Mouse (Mus musculus) intestine, embryonic 15.5 days (tissue): ENCODE measurements around the gene Fbxw27. TPM values are rescaled to one million over a fixed set of nuclear protein-coding genes. Genes with fewer than 3 reads are reported as not detected.
"Not testable (repeated sequence)": the region's sequence is repeated elsewhere in the genome, so short reads cannot be mapped to it uniquely, and the experiment has no call there.

Experiments
- ATAC-seq: fragments of 200-750 bp; cut with Nextera tagmentation; 2 replicates; pipeline ENCODE4 v1.8.0; 2017; ENCODE audit warnings: moderate TSS enrichment, moderate library complexity
- H3K27ac ChIP-seq: fragments of 300-500 bp; sonication (generic); 2 replicates; pipeline ENCODE4 v1.5.1; 2015; ENCODE audit warnings: mild to moderate bottlenecking, inconsistent platforms
- H3K27me3 ChIP-seq: fragments of 300-500 bp; sonication (generic); replicated peaks from 2 replicates; pipeline ENCODE4 v1.6.1; 2015; ENCODE audit warnings: inconsistent platforms
- H3K36me3 ChIP-seq: fragments of 300-500 bp; sonication (generic); 2 replicates; pipeline ENCODE4 v1.6.1; 2015; ENCODE audit warnings: inconsistent platforms
- H3K4me1 ChIP-seq: fragments of 300-500 bp; sonication (generic); replicated peaks from 2 replicates; pipeline ENCODE4 v1.6.1; 2015; ENCODE audit warnings: inconsistent platforms
- H3K4me2 ChIP-seq: fragments of 300-500 bp; sonication (generic); replicated peaks from 2 replicates; pipeline ENCODE4 v1.6.1; 2015; ENCODE audit warnings: mild to moderate bottlenecking, inconsistent platforms
- H3K4me3 ChIP-seq: fragments of 300-500 bp; sonication (generic); replicated peaks from 2 replicates; pipeline ENCODE4 v1.5.1; 2015; ENCODE audit warnings: inconsistent platforms
- H3K9ac ChIP-seq: fragments of 300-500 bp; sonication (generic); 2 replicates; pipeline ENCODE4 v1.6.1; 2015; ENCODE audit warnings: inconsistent platforms
- H3K9me3 ChIP-seq: fragments of 300-500 bp; sonication (generic); 2 replicates; pipeline ENCODE4 v1.6.1; 2016; ENCODE audit warnings: inconsistent platforms
- WGBS: fragments of 180-500 bp; shearing (Covaris S2); methylation state at CpG from one replicate; pipeline ENCODE4 v1.1.7; 2015; 5-methylcytosine and 5-hydroxymethylcytosine counted together
- polyA plus RNA-seq: library from polyadenylated mRNA; unstranded; fragments of >200 nt; fragmentation: Nextera tagmentation; extraction: Ambion mirVana; gene quantifications from 2 replicates; pipeline ENCODE4 v1.2.1, GENCODE M21; 2015

The Fbxw27 gene
- not detected in 2 replicates for polyA plus RNA-seq

DNA sequence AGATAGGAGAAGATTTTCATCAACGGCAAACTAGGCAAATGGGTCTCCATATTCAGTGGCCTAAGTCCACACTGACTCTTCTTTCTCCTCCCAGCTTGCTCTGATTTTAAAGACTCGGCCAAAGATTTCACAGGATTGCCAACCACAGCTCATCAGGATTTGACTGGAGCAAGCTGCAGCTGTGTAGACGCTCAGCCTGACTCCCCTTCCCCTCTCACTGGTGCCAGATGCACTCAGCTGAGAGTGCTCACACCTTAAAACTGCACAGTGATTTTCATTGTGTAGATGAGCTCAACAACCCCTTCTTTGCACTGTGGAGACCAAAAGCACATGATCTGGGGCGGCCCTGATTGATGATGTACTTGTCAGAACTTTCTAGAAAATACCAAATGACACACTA lies at the start of gene Fbxw27:
Fbxw27 (minus strand) TSS at position 101 of the 400 bp plus-strand sequence.
- not testable (repeated sequence) for H3K4me2 ChIP-seq, H3K9me3 ChIP-seq, H3K9ac ChIP-seq, ATAC-seq, H3K27me3 ChIP-seq, H3K36me3 ChIP-seq, H3K4me1 ChIP-seq, H3K27ac ChIP-seq, H3K4me3 ChIP-seq
- WGBS = 84% methylated on average over 4 of the region's 4 CpGs

DNA sequence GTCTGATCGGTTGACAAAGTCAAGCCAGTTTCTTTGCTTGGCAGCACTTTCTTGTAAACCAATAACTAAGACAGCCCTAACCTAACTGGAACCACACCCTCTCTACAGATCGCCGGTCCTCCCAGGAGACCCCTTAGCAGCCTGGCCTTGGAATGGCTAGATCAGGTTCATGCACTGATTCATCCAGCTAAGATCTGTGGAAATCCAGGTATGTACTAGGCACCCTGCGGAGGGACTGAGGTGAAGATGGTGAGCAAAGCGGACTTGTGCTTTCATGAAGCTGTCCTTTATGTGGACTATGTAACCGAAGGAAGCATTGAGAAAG lies 42.6 kb upstream of the Fbxw27 start:
- H3K4me1 ChIP-seq = peaks cover 4% of the 10 kb centered on the region
- peak overlapping the region; percentile 90 for H3K4me2 ChIP-seq
- no peaks in the 10 kb centered on the region for H3K9me3 ChIP-seq
- no peaks in the 10 kb centered on the region for H3K27me3 ChIP-seq
- H3K36me3 ChIP-seq = no peaks in the 10 kb centered on the region
- H3K4me3 ChIP-seq = peak overlapping the region; percentile 54
- H3K27ac ChIP-seq = no peak overlapping the region
- H3K9ac ChIP-seq = peak overlapping the region; percentile 56
- ATAC-seq = peak; percentile 65
- 6% methylated on average over 6 of the region's 6 CpGs for WGBS

DNA sequence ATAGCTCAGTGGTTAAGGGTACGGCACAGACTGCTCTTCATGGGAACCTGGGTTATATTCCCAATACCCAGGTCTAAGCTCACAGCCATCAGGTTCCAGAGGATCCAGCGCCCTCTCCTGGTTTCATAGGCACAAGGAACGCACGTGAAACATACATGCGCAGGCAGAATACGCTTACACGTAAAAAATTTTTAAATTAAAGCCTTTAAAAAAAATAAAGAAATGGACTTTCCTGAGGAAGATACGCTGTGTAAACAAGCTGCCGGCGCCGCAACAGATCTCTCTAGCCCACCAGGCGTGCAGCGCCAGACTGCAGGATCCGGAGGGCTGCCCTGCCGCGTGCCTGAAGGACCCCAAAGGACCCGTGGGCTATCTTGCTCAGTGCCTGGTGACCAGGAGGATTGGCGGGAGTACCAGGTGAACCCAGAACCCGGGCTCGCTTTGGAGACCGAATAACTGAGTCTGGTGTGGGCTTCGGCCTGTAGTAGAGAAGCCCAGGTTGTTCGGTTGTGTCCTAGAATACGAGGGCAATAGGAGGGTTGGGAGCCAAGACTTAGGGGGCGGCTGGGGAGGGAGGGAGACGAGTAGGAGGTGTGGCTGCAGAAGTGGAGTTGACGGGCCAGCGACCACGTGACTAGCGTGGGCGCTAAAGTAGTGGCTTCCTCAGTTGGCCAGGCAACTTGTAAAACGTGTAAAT lies 42.1 kb upstream of the Fbxw27 start, which contains the start of gene Nme6:
Nme6 (plus strand) TSS at position 359 of the 697 bp plus-strand sequence.
- H3K27ac ChIP-seq = peak within 1 kb of the TSS; percentile 61
- peak within 1 kb of the TSS; percentile 54 for H3K4me3 ChIP-seq
- H3K9me3 ChIP-seq = no peaks in the 10 kb centered on the region
- H3K4me1 ChIP-seq = peaks cover 4% of the 10 kb centered on the region
- H3K36me3 ChIP-seq = no peaks in the 10 kb centered on the region
- H3K27me3 ChIP-seq = no peaks in the 10 kb centered on the region
- peak; percentile 99 for ATAC-seq
- peak within 1 kb of the TSS; percentile 90 for H3K4me2 ChIP-seq
- peak within 1 kb of the TSS; percentile 56 for H3K9ac ChIP-seq
- under 1% methylated on average over 32 of the region's 32 CpGs for WGBS

DNA sequence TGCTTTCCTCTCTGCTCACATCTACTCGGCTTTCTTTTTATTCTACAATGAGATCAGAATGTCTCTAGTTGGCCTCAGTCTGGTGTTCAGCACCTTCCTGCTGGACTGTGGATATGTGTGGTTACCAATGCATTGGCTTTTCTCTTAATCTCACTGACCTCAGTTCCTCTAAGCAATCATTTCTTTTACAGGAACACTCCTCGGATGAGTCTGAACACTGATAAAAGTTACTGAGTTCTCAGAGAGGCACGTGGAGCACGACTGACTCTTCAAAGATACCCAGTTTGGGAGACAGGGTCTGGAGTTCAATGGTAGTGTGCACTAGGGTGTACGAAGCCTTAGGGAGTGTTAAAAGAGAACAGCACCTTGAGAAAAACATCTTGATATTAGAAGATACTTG lies 35.7 kb upstream of the Fbxw27 start:
- ATAC-seq = no peak
- WGBS = 71% methylated on average over 5 of the region's 5 CpGs
- Histone ChIP-seq H3K4me3 (no peak overlapping the region), H3K9me3 (no peaks in the 10 kb centered on the region), H3K27me3 (no peaks in the 10 kb centered on the region), H3K9ac (no peak overlapping the region), H3K36me3 (no peaks in the 10 kb centered on the region), H3K4me2 (no peak overlapping the region), H3K4me1 (no peaks in the 10 kb centered on the region), H3K27ac (no peak overlapping the region)

DNA sequence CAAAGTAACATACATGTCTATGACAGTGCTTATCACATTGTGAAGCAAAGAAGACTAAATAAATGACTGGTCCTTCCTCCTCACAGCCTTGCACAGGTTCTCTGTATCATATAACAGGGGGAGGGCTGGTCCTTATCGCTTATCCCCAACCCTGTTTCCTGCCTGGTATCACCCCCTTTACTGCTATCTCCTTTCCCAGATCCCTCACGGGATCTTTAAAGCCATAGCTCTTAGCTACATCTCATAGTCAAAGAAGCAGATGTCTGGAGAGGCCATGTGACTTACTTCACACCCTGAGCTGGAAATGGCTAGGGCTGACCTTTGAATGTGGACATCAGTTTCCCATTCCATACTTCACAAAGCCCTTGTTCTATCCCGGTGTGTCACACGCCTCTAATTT lies 35.3 kb upstream of the Fbxw27 start:
- Histone ChIP-seq H3K36me3 (no peaks in the 10 kb centered on the region), H3K27ac (no peak overlapping the region), H3K9ac (no peak overlapping the region), H3K9me3 (no peaks in the 10 kb centered on the region), H3K4me1 (no peaks in the 10 kb centered on the region), H3K4me2 (no peak overlapping the region), H3K4me3 (no peak overlapping the region), H3K27me3 (no peaks in the 10 kb centered on the region)
- 66% methylated on average over 4 of the region's 4 CpGs for WGBS
- ATAC-seq = no peak

DNA sequence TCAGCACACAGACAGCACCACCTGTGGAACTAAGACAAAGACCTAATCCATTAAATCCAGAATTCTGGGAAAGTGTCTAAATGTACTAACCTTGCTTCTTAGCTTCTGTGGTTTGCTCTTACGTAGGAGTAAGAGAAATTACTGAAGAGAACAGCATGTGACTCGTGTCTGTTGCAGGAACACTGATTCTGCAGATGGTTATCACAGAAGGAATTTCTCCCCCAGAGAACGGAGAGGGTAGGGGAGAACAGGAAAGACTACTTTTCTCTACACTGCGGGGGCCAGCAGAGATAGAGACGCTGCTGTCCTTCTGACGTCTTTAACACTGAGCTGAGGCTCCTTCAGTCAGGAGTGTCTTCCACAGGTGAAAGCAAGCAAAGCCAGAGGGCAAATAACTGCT lies 25.9 kb upstream of the Fbxw27 start:
- 48% methylated on average over 6 of the region's 6 CpGs for WGBS

DNA sequence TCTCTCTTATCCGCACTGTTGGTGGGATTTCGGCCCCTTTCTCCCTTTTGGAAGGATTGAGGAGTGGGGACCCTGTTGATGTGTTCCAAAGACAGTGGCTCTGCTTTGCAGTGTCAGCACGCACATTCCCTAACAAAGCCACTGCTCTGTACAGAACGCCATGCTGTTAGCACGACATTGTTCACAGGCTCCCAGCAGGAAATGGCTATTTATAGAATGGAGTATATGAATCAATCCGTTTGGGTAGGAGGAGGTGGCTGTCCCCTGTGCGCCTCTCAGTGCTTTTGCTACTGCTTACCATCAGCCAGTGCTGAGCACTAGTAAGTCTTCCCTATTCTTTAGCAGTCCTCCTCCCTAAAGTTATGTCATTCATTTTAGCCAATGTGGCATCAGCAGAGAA lies 23.0 kb upstream of the Fbxw27 start:
- no peaks in the 10 kb centered on the region for H3K27me3 ChIP-seq
- H3K4me2 ChIP-seq = no peak overlapping the region
- H3K27ac ChIP-seq = no peak overlapping the region
- H3K36me3 ChIP-seq = no peaks in the 10 kb centered on the region
- WGBS = 54% methylated on average over 7 of the region's 7 CpGs
- no peak for ATAC-seq
- H3K4me3 ChIP-seq = no peak overlapping the region
- no peak overlapping the region for H3K9ac ChIP-seq
- H3K9me3 ChIP-seq = no peaks in the 10 kb centered on the region
- no peaks in the 10 kb centered on the region for H3K4me1 ChIP-seq

More for the DNA sequence above, 25.9 kb upstream of the Fbxw27 start:
- Histone ChIP-seq H3K9me3 (no peaks in the 10 kb centered on the region), H3K27ac (no peak overlapping the region), H3K9ac (no peak overlapping the region), H3K4me1 (no peaks in the 10 kb centered on the region), H3K4me2 (no peak overlapping the region), H3K36me3 (no peaks in the 10 kb centered on the region), H3K27me3 (no peaks in the 10 kb centered on the region), H3K4me3 (no peak overlapping the region)
- ATAC-seq = no peak

DNA sequence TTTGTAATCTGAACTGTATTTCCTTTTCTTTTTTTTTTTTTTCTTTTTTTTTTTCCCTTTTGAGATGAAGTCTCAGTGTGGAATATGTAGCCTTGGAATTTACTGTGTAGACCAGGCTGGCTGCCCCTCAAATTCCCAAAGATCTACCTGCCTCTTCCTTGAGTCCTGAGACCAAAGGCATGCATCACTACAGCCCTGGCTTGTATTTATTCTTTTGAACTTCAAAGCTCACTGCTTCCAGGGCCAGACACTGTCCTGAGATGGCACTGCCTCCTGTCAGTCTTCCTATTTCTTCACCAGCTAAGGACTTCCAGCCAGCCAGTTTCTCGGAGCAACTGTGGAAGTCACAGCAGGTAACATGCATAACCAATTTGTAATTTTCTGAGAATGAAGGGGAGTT lies 21.5 kb upstream of the Fbxw27 start, which contains the start of gene Spink8:
Spink8 (plus strand) TSS at position 301 of the 400 bp plus-strand sequence.
- H3K36me3 ChIP-seq = no peaks in the 10 kb centered on the region

DNA sequence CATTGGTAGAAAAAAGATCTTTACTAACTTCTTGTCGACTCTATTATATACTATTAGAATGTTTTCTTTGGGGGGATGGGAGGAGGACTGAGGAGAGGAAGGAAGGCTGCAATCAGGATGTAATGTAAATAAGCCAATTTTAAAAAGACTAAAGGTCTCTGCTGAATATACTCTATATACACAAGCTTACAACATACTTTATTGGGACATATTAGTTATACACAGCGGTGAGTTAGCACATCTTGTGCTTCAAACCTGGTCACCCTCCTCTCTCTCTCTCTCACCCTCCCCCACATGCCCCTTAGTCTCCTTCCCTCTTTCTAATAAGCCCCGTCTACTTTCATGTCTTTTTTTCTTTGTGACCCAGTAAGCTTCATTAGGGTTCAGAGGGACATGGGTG lies 17.4 kb upstream of the Fbxw27 start:
- Histone ChIP-seq H3K27me3 (no peaks in the 10 kb centered on the region), H3K9me3 (no peaks in the 10 kb centered on the region), H3K4me3 (no peak overlapping the region), H3K4me2 (no peak overlapping the region), H3K27ac (no peak overlapping the region), H3K9ac (no peak overlapping the region), H3K36me3 (no peaks in the 10 kb centered on the region), H3K4me1 (no peaks in the 10 kb centered on the region)
- ATAC-seq = no peak
- 45% methylated on average over 3 of the region's 3 CpGs for WGBS

More for the DNA sequence above, 21.5 kb upstream of the Fbxw27 start, which contains the start of gene Spink8:
- Histone ChIP-seq H3K27me3 (no peaks in the 10 kb centered on the region), H3K4me3 (no peak within 1 kb of the TSS), H3K27ac (no peak within 1 kb of the TSS), H3K4me1 (no peaks in the 10 kb centered on the region), H3K9ac (no peak within 1 kb of the TSS), H3K9me3 (no peaks in the 10 kb centered on the region), H3K4me2 (no peak within 1 kb of the TSS)
- 57% methylated on average over 1 of the region's 1 CpGs for WGBS
- ATAC-seq = no peak

DNA sequence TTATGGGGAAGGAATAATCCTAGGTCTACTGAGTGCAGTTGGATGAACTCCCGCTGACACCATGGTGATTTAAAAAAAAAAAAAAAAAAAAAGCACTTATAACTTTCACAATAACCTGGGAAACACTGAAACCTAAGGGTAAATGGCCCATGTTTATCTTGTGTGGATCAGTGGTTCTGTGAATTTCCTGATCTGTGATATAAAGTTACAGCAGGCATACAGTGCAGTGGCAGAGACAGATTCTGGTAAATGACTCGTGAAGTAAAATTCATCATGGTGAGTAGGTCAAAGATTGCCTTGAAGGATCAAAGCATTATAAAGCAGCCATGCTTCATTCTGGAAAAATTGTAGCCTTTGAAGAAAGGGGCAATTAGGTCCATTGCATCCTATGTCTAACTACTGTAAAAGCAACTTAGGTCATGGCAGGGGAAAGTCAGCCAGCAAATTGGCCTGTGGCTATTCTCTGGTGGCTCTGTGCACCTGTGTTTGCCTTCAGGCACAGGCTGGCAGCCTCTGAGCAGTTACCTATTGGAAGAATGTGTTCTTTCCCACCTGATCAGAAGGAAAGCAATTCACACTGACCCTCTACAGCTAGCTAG lies 16.3 kb upstream of the Fbxw27 start:
- 87% methylated on average over 2 of the region's 2 CpGs for WGBS
- H3K4me3 ChIP-seq = no peak overlapping the region
- H3K4me1 ChIP-seq = no peaks in the 10 kb centered on the region
- ATAC-seq = no peak
- no peaks in the 10 kb centered on the region for H3K9me3 ChIP-seq
- H3K36me3 ChIP-seq = no peaks in the 10 kb centered on the region
- H3K4me2 ChIP-seq = no peak overlapping the region
- H3K9ac ChIP-seq = no peak overlapping the region
- H3K27ac ChIP-seq = no peak overlapping the region
- H3K27me3 ChIP-seq = no peaks in the 10 kb centered on the region

DNA sequence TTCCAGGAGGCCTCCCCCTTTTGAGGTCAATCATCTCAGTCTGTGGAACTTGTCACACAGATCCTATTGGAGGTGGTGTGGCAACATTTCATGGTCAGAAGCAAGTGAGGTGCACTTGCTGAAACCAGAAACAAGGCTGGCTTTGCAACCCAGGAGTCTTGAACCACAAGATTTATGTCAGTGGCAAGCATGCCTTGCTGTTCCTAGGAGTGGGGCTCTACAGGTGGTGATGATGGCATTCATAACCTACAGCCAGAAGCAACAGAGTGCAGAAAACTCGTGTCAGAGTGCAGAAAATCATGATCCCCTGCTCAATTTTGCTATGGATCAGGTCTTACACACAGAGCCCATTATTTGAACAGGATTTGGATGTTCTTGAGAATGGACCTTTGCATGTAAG lies 15.8 kb upstream of the Fbxw27 start:
- Histone ChIP-seq H3K9me3 (no peaks in the 10 kb centered on the region), H3K27me3 (no peaks in the 10 kb centered on the region), H3K4me1 (no peaks in the 10 kb centered on the region), H3K27ac (no peak overlapping the region), H3K4me3 (no peak overlapping the region), H3K36me3 (no peaks in the 10 kb centered on the region), H3K9ac (no peak overlapping the region), H3K4me2 (no peak overlapping the region)
- 37% methylated on average over 1 of the region's 1 CpGs for WGBS
- ATAC-seq = no peak

DNA sequence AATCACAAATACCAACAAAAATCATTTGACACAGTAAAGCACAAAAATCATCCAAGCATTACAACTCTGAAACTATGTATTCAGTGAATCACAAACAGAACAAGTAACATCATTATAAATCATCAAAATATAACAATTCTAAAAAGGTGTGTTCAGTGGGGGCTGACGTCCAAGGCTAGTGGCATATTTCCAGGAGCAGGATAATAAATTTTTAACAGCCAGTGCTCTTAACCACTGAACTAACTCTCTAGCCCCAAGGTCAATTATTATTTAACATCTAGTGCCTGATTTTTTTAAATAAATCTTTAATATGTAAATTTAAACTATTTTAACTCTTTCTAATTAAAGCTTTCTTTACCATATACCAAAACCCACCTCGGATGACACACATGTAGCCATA lies 15.1 kb upstream of the Fbxw27 start:
- not testable (repeated sequence) for H3K9ac ChIP-seq, H3K36me3 ChIP-seq, H3K4me3 ChIP-seq, H3K9me3 ChIP-seq, H3K4me2 ChIP-seq, ATAC-seq, H3K4me1 ChIP-seq, H3K27ac ChIP-seq, H3K27me3 ChIP-seq
- WGBS = 72% methylated on average over 2 of the region's 2 CpGs

DNA sequence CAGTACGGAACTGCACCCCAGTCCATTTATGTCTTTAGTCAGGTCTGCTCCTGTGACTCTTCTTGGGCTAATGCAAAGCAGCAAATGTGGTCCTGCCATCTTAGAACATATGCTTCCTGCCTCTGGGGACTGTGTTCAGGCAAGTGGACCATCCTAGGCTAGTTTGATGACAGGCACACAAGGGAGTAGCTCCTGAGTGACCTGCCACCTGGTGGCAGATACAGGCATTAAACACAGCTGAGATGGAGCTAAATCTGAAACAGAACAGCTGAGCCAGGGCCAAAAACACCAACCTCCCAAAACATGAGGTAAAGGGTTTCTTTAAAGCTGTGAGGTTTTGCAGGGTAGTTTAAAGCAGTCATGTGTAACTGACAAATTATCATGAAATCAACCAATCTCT lies 7.6 kb upstream of the Fbxw27 start:
- H3K4me3 ChIP-seq = no peak overlapping the region
- 96% methylated on average over 1 of the region's 1 CpGs for WGBS
- H3K9ac ChIP-seq = no peak overlapping the region
- H3K36me3 ChIP-seq = no peaks in the 10 kb centered on the region
- ATAC-seq = no peak
- no peak overlapping the region for H3K27ac ChIP-seq
- no peaks in the 10 kb centered on the region for H3K27me3 ChIP-seq
- H3K4me2 ChIP-seq = no peak overlapping the region
- H3K9me3 ChIP-seq = no peaks in the 10 kb centered on the region
- H3K4me1 ChIP-seq = no peaks in the 10 kb centered on the region
